Mouse (Mus musculus) lung, adult 2 months (tissue): ENCODE data around the gene Hoxb5. TPM values are rescaled to one million over a fixed set of nuclear protein-coding genes. Genes with fewer than 3 reads are reported as not detected.

Source experiments
- DNase-seq: peaks from one replicate; pipeline ENCODE4 v3.0.0; 2022
- H3K4me1 ChIP-seq: fragments of 200-500 bp; 2 replicates; pipeline ENCODE4 v1.6.1; 2011; ENCODE audit warnings: low read length; ENCODE audit not compliant: control insufficient read depth, insufficient read depth
- H3K4me3 ChIP-seq: fragments of 200-500 bp; replicated peaks from 2 replicates; pipeline ENCODE3; 2011; ENCODE audit warnings: low read depth, mild to moderate bottlenecking, control low read depth, low read length; ENCODE audit errors: extremely low read depth
- CTCF ChIP-seq: fragments of 200-500 bp; IDR thresholded peaks from 2 replicates; pipeline ENCODE4 v1.5.1; 2011; ENCODE audit warnings: mild to moderate bottlenecking, low read length, control low read depth; ENCODE audit not compliant: insufficient read depth
- POLR2A ChIP-seq: fragments of 200-500 bp; IDR thresholded peaks from 2 replicates; pipeline ENCODE4 v1.6.1; 2011; ENCODE audit warnings: low read depth, mild to moderate bottlenecking, control low read depth, low read length, borderline replicate concordance; ENCODE audit errors: extremely low read depth
- WGBS: fragments of 180-500 bp; shearing (Covaris S2); methylation state at CpG from one replicate; pipeline ENCODE4 v1.1.7; 2018; 5-methylcytosine and 5-hydroxymethylcytosine counted together
- polyA plus RNA-seq: library from polyadenylated mRNA; depleted of rRNA; stranded (reverse); fragments of >200 nt; gene quantifications from 2 replicates; pipeline ENCODE4 v1.2.3, GENCODE M21; 2012

Gene Hoxb5
- polyA plus RNA-seq, 1 experiment, result 12.1 TPM

DNA sequence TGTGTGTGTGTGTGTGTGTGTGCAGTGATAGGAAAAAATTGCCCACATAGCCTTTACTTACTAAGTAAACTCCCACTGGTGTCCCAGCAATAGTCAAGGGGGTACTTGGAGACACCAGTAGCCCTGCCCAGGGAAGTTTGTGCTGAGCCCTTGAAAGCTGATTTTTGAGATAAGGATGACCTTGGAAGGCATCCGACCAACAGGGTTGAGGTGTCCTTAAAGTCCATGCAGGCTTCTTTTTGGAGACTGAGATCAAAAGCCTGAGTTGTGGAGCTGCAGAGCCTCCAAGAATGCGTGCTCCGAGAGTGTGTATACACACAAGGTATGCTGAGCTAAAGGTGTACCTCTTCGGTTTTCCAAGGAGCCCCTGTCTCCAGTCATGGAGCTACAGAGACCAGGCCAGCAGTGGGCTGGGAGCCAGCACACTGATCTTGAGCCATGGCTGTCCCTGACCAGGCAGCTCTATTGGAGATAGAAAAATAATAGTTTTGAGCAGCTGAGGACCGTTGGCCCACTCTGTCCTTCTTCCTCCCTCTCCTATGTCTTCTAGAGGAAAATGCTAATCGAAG is 40.8 kb upstream of the Hoxb5 start:
- TF ChIP-seq CTCF (no peak), POLR2A (no peak)
- Histone ChIP-seq H3K4me1 (no peaks in the 10 kb centered on the region), H3K4me3 (no peak overlapping the region)
- DNase-seq, result no peak
- WGBS, result 15% methylated on average over 6 of the region's 6 CpGs

DNA sequence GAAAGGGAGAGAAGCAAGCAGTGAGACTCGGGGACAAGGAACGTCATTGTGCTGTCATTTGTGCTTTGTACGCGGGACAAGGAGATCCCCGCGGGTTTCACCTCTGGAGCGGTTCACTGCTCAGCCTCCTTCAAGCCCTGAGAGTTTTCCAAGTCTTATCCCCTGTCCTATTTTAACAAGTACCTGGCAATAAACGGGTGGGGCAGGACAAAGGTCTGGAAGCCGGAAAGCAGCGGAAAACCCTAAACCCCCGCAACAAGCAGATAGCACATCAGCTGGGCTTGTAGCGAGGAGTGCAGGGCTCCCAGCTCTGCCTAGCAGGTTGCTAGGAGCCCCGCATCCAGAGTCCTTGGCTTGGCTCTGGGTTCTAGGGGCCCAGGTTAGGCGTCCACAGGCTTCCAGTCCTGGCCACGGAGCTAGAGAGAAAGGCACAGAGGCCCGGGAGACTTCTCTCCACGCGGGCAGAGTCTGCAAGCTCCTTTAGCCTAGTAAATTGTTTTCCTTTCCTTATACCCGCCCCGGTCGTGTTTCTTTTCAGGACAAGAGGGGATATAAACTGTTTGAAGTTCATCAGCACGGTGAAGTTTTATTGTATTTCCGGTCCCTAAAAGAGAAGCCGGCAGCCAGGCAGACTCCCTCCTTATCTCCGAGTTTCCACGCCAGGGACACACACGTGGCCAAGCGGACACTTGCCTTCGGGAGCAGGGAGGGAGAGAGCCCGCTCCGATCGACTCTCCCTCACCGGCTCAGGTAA is 39.3 kb upstream of the Hoxb5 start:
- no peak overlapping the region for H3K4me3 ChIP-seq
- WGBS, result 10% methylated on average over 33 of the region's 33 CpGs

DNA sequence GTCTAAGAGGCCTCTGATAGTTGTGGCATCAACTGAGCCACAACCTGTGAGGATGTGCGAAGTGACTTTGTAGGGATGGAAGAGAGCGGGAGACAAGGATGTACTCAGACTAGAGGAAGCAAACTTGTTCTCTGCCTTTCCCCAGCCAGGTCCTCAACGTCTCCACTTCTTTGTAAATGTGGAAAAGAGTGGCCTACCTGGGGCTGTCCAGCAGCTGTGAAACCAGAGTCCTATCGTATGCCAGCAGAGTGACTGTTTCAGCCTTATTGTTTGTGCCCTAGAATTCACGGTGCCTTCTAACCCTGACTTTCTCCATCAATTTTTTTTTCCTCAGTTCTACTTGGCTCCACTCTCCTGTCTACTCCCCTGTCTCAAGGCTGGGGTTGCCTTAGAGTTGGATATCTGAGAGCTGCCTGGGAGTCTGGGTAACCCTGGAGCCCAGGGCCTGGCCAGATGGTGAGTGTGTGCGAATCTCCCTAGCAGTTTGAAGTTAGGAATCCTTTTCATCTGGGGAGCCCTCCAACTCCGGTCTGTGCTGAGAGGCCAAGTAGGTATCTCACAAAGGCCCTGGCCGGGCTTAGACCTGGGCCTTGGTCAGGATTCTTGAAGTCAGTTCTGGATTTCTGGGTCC is 38.6 kb upstream of the Hoxb5 start:
- no peak overlapping the region for H3K4me3 ChIP-seq
- TF ChIP-seq CTCF (no peak), POLR2A (no peak)
- H3K4me1 ChIP-seq, result no peaks in the 10 kb centered on the region
- no peak for DNase-seq
- 32% methylated on average over 8 of the region's 8 CpGs for WGBS

More for the DNA sequence above, 39.3 kb upstream of the Hoxb5 start:
- DNase-seq, result no peak
- no peaks in the 10 kb centered on the region for H3K4me1 ChIP-seq
- TF ChIP-seq POLR2A, result no peak
- no peak for TF ChIP-seq CTCF

DNA sequence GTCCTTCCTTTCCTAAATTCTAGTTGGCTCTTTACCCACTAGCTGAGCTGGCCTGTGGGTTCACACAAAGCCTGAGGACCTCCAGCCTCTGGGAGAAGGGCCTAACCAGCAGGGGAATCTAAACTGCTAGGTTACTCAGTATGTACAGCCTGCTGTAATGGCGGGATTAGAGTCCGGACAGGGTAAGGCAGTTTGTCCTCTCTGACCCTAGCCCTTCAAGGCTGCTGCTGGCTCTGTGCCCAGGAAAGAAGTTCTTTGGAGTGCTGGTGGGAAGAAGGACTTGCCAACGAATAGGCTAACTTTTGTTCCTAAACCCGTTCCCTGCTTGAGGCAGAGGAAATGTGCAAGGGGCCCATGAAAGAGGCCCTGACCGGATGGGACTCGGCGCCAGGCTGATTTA is 37.2 kb upstream of the Hoxb5 start:
- WGBS, result 14% methylated on average over 7 of the region's 7 CpGs
- DNase-seq, result no peak
- Histone ChIP-seq H3K4me3 (no peak overlapping the region), H3K4me1 (peaks cover under 1% of the 10 kb centered on the region; the same call in 1 of the 2 replicates)
- TF ChIP-seq POLR2A (no peak), CTCF (no peak)

DNA sequence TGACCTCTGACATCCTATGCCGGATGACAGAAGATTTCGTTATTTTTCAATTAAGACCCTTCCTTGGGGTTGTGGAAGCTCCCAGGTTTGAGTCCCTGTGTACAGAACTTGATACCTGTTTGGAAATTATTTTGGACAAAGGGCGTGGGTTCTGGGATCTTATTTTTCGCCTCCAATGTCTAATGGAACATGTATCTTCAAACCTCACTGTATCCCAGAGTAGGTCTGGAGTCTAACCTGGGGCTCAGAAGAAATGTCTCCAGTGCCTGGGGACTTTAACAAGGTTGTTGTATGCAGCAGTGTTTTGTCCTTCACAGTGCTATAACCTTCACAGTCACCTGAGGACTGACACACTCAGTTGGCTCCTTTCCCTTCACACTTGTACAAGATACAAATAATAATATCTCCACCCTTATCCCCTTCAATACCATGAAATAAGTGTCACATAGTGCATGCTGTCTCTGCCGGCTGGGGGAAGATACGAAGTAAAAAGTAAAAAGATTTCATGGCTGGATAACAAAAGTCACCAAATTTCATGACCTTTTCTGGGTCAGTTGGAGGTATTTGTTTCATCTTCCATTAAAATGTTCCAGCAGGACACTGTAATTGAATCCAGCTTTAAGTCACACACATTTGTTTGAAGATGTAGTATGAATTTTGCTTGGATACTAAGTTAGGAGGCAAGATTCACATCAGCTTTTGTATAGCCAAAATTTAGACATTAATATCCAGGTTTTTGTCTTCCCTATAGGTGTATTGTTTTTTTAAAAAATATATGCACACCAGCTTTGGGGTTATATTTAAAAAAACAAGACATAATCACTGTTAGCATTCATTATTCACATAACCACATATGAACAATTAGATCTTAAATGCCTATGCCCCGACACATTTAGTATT is 35.9 kb upstream of the Hoxb5 start:
- Histone ChIP-seq H3K4me3 (no peak overlapping the region), H3K4me1 (peaks cover 3% of the 10 kb centered on the region; the same call in 1 of the 2 replicates)
- TF ChIP-seq CTCF, result no peak
- WGBS, result 28% methylated on average over 7 of the region's 7 CpGs
- no peak for DNase-seq

DNA sequence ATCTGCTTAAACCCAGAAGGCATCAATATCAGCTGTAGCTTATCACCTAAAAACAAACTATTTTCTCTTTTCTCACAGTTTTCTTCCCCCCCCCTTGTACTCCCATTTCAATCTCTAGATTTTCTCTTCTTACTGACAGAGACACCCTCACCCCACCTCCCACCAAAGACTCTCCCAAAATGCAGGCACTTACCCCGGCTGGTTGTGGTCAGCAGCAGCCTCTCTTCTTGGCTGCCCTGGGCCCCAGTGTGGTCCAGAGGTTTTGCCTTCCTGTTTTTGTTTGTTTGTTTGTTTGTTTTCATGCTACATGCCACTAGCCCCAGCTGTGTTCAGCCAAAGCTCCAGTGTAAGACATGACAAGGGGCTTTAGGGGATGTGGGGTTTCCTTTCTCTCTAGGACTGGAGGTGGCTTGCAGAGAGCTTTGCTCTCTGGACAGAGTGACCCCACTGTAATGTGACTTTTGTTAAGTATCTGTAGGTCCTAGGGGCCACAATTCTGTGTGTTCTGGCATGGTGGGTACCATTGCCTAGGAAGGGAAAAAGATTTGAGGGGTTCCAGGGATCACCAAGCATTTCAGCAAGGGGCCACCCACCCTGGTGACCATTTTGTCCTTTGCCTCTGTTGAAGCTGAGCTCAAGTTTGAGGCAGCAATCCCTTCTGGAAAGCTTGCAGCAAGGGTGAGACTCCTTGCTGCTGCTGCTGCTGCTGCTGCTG is 34.9 kb upstream of the Hoxb5 start:
- Histone ChIP-seq H3K4me3 (no peak overlapping the region), H3K4me1 (peaks cover 3% of the 10 kb centered on the region; the same call in 1 of the 2 replicates)
- TF ChIP-seq CTCF (no peak), POLR2A (no peak)
- 12% methylated on average over 1 of the region's 1 CpGs for WGBS
- DNase-seq, result no peak

DNA sequence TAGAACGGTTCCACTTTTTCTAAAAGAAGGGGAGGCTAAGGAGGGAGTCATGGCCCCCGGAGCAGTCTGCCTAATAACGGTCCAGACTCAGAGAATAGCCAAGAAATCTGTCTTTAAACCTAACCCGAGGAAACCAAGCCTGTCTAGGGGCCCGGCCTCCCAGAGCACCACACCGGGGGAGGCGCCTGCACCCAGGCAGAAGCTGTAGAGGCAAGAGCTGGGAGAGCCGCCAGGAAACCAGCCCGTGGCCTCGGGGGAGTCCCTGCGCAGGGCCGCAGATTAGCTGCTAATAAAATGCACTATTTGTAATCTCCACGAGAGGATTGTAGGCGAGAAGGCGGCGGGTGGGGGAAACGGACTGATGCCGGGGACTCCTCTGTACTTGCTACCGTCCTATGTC is 33.3 kb upstream of the Hoxb5 start:
- no peak overlapping the region for H3K4me3 ChIP-seq
- H3K4me1 ChIP-seq, result peaks cover 3% of the 10 kb centered on the region; the same call in 1 of the 2 replicates
- TF ChIP-seq CTCF, result no peak
- no peak for TF ChIP-seq POLR2A
- DNase-seq, result no peak
- 3% methylated on average over 19 of the region's 19 CpGs for WGBS

DNA sequence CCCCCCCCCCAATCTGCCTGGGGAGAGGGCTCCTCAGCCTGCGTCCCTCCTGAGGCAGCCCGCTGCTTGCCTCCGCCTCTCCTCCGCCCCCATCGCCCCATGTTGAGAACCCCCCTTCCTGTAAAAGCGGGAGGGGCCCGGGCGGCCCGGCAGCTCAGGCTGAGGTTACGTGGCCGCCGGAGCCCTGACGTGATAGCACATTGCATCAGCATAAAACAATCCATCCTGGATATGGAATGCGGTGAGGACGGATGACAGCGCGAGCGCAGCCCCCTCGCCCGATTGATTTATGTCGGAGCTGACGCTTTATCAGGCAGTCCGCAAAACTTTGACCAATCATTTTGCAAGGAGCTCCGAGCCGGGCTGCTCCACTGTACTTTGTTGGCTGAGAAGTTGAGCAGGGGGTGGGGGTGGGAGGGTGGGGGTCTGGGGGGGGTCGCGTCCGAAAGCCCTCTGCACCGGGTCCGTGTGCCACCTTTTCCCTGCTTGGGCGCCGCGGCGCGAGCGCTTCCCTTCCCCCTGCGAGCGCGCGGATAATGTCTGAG is 32.1 kb upstream of the Hoxb5 start, which contains the start of gene Hoxb9:
Gene Hoxb9 (plus strand): TSS at position 462 of the 545 bp plus-strand sequence.
- H3K4me3 ChIP-seq, result no peak within 1 kb of the TSS
- no peak for DNase-seq
- H3K4me1 ChIP-seq, result peaks cover 3% of the 10 kb centered on the region; the same call in 1 of the 2 replicates
- under 1% methylated on average over 39 of the region's 40 CpGs for WGBS
- TF ChIP-seq CTCF, result no peak
- TF ChIP-seq POLR2A, result no peak

DNA sequence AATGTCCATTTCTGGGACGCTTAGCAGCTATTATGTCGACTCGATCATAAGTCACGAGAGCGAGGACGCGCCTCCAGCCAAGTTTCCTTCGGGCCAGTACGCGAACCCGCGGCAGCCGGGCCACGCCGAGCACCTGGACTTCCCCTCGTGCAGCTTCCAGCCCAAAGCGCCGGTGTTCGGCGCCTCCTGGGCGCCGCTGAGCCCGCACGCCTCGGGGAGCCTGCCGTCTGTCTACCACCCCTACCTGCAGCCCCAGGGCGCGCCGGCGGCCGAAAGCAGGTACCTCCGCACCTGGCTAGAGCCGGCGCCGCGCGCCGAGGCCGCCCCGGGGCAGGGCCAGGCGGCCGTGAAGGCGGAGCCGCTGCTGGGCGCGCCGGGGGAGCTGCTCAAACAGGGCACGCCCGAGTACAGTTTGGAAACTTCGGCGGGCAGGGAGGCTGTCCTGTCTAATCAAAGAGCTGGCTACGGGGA is 31.6 kb upstream of the Hoxb5 start:
- TF ChIP-seq CTCF (no peak), POLR2A (no peak)
- DNase-seq, result no peak
- WGBS, result 1% methylated on average over 52 of the region's 52 CpGs
- Histone ChIP-seq H3K4me3 (no peak overlapping the region), H3K4me1 (peaks cover 3% of the 10 kb centered on the region; the same call in 1 of the 2 replicates)
